Mouse (Mus musculus) testis, postnatal 10 days (tissue): ENCODE measurements around the gene Pram1.
A peak's percentile ranks its signal among the peaks of the same experiment; 100 is the strongest.

Source experiments
- DNase-seq: peaks from one replicate; pipeline ENCODE4 v3.0.0; 2021; ENCODE audit warnings: low spot score

The Pram1 gene

DNA sequence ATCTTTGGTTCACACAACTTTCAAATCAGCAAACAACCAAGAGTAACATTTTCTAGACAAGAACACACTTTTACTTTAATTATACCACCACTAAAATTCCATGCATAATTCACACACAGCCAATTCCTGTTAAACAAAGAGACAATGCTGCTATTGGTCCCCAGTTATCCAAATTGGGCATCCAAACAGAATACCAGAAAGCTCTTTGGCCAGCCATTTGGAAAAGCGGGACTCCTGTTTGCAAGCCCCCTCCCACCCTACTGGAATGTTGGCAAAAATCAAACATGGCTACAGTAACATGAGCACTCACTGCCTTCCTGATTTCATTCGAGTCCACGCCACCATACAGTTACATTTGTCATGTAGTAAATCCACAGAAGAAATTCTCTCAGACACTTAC is 31.8 kb downstream of the Pram1 start:
- no peak for DNase-seq

DNA sequence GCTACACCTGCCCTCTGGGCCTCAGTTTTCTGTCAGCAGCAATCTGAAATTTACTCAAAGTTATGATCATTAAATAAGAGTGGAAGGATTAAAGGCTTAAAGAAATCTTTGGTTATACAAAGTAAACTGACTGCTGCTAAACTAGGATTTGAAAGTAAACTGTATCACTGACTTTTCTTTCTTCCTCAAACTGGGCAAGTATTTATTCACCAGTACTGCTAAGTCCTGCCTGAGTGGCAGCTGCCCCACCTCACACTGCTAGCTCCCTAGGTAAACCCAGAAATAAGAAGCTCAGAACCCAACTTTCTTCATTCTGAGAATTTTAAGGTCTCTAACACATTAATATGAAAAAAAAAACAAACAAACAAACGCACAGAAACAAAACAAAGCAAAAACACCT is 36.0 kb downstream of the Pram1 start:
- DNase-seq: no peak

DNA sequence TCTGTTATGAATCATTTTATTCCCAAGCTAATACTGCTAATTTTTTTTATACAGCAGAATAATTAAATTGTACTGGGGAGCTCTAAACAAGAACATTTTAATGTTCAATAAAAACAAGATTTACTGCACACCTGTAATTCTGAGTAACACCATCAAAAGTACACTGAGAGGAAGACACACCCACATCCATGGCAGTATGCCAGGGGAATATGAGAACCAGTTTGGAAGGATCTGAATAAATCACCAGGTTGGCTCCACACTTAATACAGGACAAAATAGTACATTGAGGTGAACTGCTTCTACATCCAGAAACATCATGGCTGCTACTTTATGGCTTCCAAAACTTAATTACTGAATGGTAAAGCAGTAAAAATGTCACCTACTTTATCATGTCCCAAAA is 37.6 kb downstream of the Pram1 start:
- no peak for DNase-seq

DNA sequence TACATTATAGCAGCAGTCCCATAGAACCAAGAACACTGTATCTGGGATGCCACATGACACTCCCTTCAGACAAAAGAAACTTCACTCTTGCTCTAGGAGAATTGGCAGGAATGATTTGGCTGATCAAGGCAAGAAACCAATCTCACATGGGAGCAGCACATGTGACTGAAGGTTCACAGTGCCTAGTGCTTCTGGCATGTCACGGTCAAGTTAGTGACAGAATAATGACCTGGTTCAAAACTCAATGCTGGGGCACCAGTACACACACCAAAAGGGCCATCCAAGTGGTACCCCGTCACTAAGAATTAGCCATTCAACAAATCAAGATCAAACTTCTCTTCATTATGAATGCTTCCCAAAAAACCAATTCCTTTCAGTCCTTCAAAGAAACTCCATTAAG is 38.2 kb downstream of the Pram1 start:
- no peak for DNase-seq

DNA sequence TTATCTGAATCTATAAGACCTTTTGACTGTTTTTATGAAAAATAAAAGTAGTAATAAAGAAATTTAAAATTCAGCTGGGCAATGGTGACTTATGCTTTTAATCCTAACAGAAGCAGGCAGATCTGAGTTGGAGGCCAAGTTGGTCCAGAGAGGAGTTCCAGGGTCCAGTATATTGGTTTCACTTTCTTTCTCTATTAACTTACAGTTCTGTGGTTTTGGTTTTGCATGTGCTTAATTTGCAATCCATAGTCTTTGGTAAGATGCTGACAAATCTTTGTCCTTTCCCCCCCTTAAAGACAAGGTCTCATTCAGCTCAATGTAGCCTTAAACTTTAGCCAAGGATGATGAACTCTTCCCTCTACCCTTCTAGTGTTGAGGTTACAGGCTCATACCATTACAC is 40.9 kb downstream of the Pram1 start:
- DNase-seq: no peak

DNA sequence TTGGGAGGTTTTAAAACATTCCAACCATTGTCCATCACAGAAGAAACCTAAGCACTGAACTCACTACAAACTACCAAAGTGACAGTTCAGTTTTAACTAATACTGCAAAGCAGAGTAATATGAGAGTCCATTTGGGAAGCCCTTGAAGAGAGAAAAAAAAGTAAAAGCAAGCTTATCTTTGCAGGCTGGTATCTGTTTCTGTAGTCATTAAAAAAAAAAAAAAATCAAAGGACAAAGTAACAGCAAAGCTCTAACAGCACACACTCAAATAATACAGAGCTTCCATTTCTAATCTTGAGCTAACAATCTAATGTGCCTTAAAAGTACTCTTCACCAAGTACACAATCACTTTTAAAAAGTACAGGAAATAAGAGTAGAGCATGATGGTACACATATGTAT is 43.9 kb downstream of the Pram1 start:
- DNase-seq: no peak

DNA sequence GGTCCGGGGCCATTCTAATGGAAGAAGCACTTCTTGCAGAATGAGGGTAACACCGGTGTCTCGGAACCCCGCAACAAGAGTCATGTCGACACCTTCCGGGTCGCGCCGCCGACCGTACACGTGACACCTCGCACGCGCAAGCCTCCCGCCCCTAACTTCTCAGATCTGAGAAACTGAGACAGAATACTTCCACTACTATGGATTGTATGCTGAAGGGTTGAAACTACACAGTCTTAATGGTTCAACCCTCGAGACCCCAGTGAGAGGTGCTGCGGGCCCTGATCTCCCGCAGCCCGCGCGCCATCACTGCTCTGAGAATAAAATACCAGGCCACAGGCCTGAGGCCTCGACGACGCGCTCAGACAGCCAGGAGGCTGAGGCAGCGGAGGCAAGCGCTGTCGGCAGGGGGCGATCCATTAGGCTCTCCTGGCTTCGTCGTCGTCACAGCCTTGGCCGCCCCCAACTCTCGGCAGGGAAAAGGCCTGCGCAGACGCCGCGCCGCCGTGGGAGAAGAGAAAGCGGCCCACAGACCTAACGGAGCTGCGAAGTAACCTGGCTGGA is 46.9 kb downstream of the Pram1 start:
- DNase-seq: peak; percentile 79

DNA sequence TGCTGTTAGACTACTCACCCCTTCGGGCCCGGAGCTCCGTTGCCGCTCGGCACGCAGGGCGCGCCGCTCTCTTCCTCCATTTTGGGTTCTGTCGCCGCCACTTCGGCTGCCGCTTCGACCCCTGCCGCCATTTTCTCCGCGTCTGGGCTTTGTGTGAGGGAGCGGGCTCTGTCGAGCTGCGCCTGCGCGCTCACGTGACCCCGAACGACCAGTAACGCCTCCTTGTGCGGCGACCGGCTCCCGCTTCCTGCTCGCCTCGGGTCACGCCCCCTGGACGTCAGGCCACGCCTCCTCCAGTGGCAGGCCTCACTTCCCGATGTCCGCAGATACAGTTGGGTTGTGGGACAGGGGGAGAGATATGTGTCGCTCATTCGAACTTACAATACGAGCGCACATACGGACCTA is 47.4 kb downstream of the Pram1 start:
- DNase-seq: peak; percentile 100

DNA sequence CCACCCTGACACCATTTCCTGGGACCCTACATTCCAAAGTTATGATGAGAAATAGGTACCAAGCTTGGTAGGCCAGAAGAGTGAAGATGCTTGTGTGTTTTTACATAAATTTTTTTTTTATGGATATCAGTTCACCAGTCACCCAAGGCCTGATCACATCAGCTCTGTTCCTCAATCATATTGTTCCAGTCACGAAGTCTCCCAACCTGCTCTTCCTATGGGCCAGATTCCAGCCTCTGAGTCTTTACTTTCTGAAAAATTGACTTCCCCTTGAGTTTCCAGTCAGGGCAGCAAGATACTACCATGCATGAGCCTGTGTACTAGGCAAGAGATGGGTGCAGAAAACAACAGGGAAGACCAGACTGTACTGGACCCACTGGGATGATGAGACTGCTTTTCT is 48.9 kb downstream of the Pram1 start, which contains the start of gene Hnrnpm:
TSS of gene Hnrnpm (minus strand) at position 101 of the 400 bp plus-strand sequence.
- no peak for DNase-seq
